Mouse (Mus musculus) forebrain, embryonic 14.5 days (tissue): ENCODE measurements around the gene Napb. TPM values are rescaled to one million over a fixed set of nuclear protein-coding genes. Genes with fewer than 3 reads are reported as not detected.
A peak's percentile ranks its signal among the peaks of the same experiment; 100 is the strongest.

ENCODE experiments used
- ATAC-seq: fragments of 200-750 bp; cut with Nextera tagmentation; 2 replicates; pipeline ENCODE4 v1.8.0; 2017; ENCODE audit warnings: mild to moderate bottlenecking, moderate library complexity
- DNase-seq: peaks from one replicate; pipeline ENCODE4 v3.0.0-alpha.2; 2015; ENCODE audit warnings: low spot score
- H3K27ac ChIP-seq: fragments of 300-500 bp; sonication (generic); 2 replicates; pipeline ENCODE4 v1.5.1; 2014; ENCODE audit warnings: low read depth, mild to moderate bottlenecking, control low read depth, low read length, moderate library complexity
- H3K27me3 ChIP-seq: fragments of 300-500 bp; sonication (generic); replicated peaks from 2 replicates; pipeline ENCODE4 v1.6.1; 2014; ENCODE audit warnings: low read length, control low read depth, mixed read lengths; ENCODE audit not compliant: control insufficient read depth, insufficient read depth
- H3K36me3 ChIP-seq: fragments of 300-500 bp; sonication (generic); 2 replicates; pipeline ENCODE4 v1.6.1; 2014; ENCODE audit warnings: low read length, control low read depth; ENCODE audit not compliant: control insufficient read depth, insufficient read depth
- H3K4me1 ChIP-seq: fragments of 300-500 bp; sonication (generic); 2 replicates; pipeline ENCODE4 v1.6.1; 2014; ENCODE audit warnings: antibody characterized with exemption, low read length, control low read depth; ENCODE audit not compliant: control insufficient read depth, insufficient read depth
- H3K4me2 ChIP-seq: fragments of 300-500 bp; sonication (generic); 2 replicates; pipeline ENCODE4 v1.6.1; 2014; ENCODE audit warnings: mild to moderate bottlenecking, control low read depth, low read length
- H3K4me3 ChIP-seq: fragments of 300-500 bp; sonication (generic); 2 replicates; pipeline ENCODE4 v1.5.1; 2014; ENCODE audit warnings: low read depth, low read length, control low read depth
- H3K9ac ChIP-seq: fragments of 300-500 bp; sonication (generic); 2 replicates; pipeline ENCODE4 v1.6.1; 2014; ENCODE audit warnings: mild to moderate bottlenecking, low read length, control low read depth, moderate library complexity
- H3K9me3 ChIP-seq: fragments of 300-500 bp; sonication (generic); replicated peaks from 2 replicates; pipeline ENCODE4 v1.6.1; 2016; ENCODE audit warnings: low read length, control low read depth, mixed read lengths; ENCODE audit not compliant: control insufficient read depth
- WGBS: fragments of 180-500 bp; shearing (Covaris S2); extraction: QIAGEN DNeasy Blood & Tissue Kit; methylation state at CpG from one replicate; pipeline ENCODE4 v1.1.7; 2014; 5-methylcytosine and 5-hydroxymethylcytosine counted together
- polyA plus RNA-seq: library from polyadenylated mRNA; unstranded; fragments of >200 nt; fragmentation: Nextera tagmentation; extraction: Ambion mirVana; gene quantifications from 2 replicates; pipeline ENCODE4 v1.2.1, GENCODE M21; 2014

Napb gene
- polyA plus RNA-seq, 1 experiment from 2014 or later = 24.6 TPM

GRCm38 (mm10) chr2:148743001-148743400, 10.7 kb upstream of the Napb start:
- no peak overlapping the region for H3K4me2 ChIP-seq
- DNase-seq = peak; percentile 58
- no peak overlapping the region for H3K9ac ChIP-seq
- H3K27me3 ChIP-seq = no peaks in the 10 kb centered on the region
- WGBS = 61% methylated on average over 3 of the region's 3 CpGs
- peak; percentile 60; the same call in 1 of the 2 replicates for ATAC-seq
- no peak overlapping the region for H3K27ac ChIP-seq
- peaks cover 3% of the 10 kb centered on the region; the same call in 1 of the 2 replicates for H3K4me1 ChIP-seq
- no peak overlapping the region for H3K4me3 ChIP-seq
- no peaks in the 10 kb centered on the region for H3K36me3 ChIP-seq
- H3K9me3 ChIP-seq = no peaks in the 10 kb centered on the region

- H3K4me1 ChIP-seq = peaks cover 6% of the 10 kb centered on the region; the same call in 1 of the 2 replicates
- H3K27ac ChIP-seq = no peak overlapping the region; the same call in 1 of the 2 replicates
- H3K4me3 ChIP-seq = peak overlapping the region; percentile 67
- H3K9me3 ChIP-seq = no peaks in the 10 kb centered on the region
- peak overlapping the region; percentile 85 for H3K9ac ChIP-seq
- peak; percentile 76 for ATAC-seq
- no peak for DNase-seq
- under 1% methylated on average over 35 of the region's 35 CpGs for WGBS
- no peaks in the 10 kb centered on the region for H3K27me3 ChIP-seq
- H3K4me2 ChIP-seq = peak overlapping the region; percentile 86
- H3K36me3 ChIP-seq = no peaks in the 10 kb centered on the region
Measured at GRCm38 (mm10) chr2:148731614-148732326, 497 bp downstream of the Napb start.

DNA sequence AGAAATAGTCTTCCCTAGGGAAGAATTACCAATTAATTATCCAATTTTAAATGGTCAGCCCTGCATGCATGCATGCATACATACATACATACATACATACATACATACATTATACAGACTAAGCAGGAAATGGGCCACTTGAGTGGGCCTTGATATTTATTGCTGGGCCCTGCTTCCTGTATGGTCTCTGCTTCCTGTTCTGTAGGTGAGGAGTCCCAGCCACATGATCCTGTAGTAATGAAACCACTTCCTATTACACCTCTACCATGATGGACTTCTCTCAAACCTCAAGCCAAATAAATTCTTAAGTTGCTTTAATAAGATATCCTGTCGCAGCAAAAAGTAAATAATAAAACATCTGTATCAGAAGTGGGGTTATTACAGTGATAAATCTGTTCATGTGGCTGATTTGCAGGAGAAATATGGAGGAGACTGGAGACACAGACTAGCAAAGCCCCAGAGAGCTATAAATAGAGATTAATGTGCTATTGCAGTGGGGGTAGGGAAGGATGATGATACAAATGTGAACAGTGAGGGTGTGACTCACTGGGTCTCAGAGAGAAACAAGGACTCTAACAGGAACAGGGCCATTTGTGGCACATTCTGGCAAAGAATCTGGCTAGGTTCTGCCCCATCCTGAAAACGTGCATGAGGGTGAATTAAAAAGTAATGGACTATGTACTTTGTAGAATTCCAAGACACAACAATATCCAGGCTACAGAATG, 12.8 kb downstream of the Napb start:
- WGBS = 78% methylated on average over 2 of the region's 2 CpGs
- DNase-seq (no peak), ATAC-seq (no peak)
- Histone ChIP-seq H3K36me3 (no peaks in the 10 kb centered on the region), H3K4me3 (no peak overlapping the region), H3K27me3 (no peaks in the 10 kb centered on the region), H3K27ac (no peak overlapping the region), H3K9ac (no peak overlapping the region), H3K4me2 (no peak overlapping the region), H3K4me1 (no peaks in the 10 kb centered on the region), H3K9me3 (no peaks in the 10 kb centered on the region)

DNA sequence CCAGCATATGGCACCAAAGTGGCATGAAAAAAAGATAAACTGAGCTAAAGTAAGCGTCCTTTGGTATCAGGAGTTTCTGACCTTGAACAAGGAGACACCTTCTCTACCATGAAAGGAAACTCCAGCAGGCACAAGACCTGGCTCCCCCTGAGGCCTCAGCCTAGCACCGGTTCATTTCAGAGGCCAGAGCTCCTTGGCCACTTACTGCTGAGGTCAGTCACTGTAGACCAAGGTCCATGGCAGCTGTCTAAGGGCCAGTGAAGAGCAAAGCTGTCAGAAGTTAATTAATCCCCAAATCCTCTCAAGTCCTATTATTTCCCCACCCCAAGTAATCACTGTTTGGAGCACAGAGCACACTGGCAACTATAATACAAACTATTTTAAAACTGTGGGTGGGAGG, 15.2 kb downstream of the Napb start:
- no peak overlapping the region for H3K27ac ChIP-seq
- ATAC-seq = no peak
- WGBS = 61% methylated on average over 2 of the region's 2 CpGs
- H3K4me3 ChIP-seq = no peak overlapping the region
- no peaks in the 10 kb centered on the region for H3K9me3 ChIP-seq
- no peak for DNase-seq
- no peaks in the 10 kb centered on the region for H3K27me3 ChIP-seq
- no peak overlapping the region for H3K9ac ChIP-seq
- no peaks in the 10 kb centered on the region for H3K4me1 ChIP-seq
- no peaks in the 10 kb centered on the region for H3K36me3 ChIP-seq
- H3K4me2 ChIP-seq = no peak overlapping the region

- H3K9ac ChIP-seq = no peak overlapping the region
- no peak for ATAC-seq
- H3K9me3 ChIP-seq = no peaks in the 10 kb centered on the region
- no peak overlapping the region for H3K4me2 ChIP-seq
- H3K4me3 ChIP-seq = no peak overlapping the region
- WGBS = 84% methylated on average over 3 of the region's 3 CpGs
- no peak overlapping the region for H3K27ac ChIP-seq
- no peaks in the 10 kb centered on the region for H3K4me1 ChIP-seq
- peaks cover 14% of the 10 kb centered on the region for H3K36me3 ChIP-seq
- no peak for DNase-seq
- H3K27me3 ChIP-seq = no peaks in the 10 kb centered on the region
Measured at GRCm38 (mm10) chr2:148712326-148712725, 19.9 kb downstream of the Napb start.

DNA sequence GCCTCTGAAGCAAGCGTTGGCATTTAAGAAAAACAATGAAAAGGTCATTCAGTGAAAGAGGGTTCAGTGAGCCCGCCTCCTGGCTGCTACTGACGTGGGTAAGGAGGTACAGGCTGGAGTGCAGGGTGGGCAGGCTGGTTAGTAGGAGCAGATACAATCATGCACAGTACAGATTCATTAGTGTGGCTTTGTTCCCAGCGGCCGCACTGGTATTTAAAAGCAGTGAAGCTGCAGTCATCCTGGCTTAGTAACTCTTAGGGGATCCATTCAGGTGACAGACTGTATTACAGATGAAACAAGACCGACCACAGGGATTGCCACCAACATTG, 25.1 kb downstream of the Napb start:
- Histone ChIP-seq H3K9me3 (no peaks in the 10 kb centered on the region), H3K4me3 (no peak overlapping the region), H3K4me1 (no peaks in the 10 kb centered on the region), H3K36me3 (peaks cover 25% of the 10 kb centered on the region), H3K27me3 (no peaks in the 10 kb centered on the region), H3K27ac (no peak overlapping the region), H3K4me2 (no peak overlapping the region), H3K9ac (no peak overlapping the region)
- no peak for DNase-seq
- peak; percentile 32; the same call in 1 of the 2 replicates for ATAC-seq
- WGBS = 35% methylated on average over 6 of the region's 6 CpGs

DNA sequence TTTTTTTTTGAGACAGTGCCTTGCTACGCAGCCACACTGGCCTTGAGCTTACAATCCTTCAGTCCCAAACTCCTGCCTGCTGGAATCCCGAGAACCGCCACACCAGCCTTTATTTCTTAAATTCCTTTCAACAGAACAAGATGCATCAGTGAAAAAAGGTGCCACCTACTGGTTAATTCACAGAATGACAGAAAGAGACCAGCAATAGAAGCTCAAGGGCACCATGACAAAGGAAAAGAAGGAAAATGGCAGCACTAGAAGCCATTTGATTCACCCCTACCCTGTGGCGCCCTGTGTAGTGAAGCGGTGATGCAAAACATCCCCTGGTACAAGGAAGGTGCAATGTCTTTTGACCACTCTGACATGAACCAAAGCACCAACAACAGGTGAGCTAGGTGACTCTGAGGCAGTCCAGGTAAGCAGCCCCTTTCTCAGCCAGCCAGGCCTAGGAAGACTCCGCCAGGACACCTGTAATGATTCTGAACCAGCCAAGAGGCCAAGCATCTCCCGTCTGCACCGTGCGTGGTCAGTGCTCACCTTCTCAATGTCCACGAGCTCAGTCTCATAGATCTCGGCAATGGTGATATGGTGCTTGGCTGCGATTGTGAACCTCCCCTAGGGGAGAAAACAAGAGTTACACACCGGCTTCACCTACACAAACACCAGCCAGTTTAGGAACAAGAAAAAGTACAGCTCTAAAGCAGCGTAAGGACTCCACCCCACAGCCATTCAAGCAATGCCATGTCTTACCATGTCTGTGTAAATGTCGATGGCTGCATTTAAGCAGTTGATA, 25.7 kb downstream of the Napb start:
- 76% methylated on average over 15 of the region's 15 CpGs for WGBS
- no peak overlapping the region for H3K4me2 ChIP-seq
- no peaks in the 10 kb centered on the region for H3K27me3 ChIP-seq
- H3K9me3 ChIP-seq = no peaks in the 10 kb centered on the region
- H3K9ac ChIP-seq = no peak overlapping the region
- H3K36me3 ChIP-seq = peaks cover 24% of the 10 kb centered on the region
- H3K4me1 ChIP-seq = no peaks in the 10 kb centered on the region
- ATAC-seq (peak; percentile 74), DNase-seq (peak; percentile 77)
- no peak overlapping the region for H3K4me3 ChIP-seq
- no peak overlapping the region for H3K27ac ChIP-seq

- ATAC-seq (no peak), DNase-seq (no peak)
- Histone ChIP-seq H3K4me2 (no peak overlapping the region), H3K27me3 (no peaks in the 10 kb centered on the region), H3K9me3 (no peaks in the 10 kb centered on the region), H3K9ac (no peak overlapping the region), H3K27ac (no peak overlapping the region), H3K4me3 (no peak overlapping the region), H3K36me3 (peaks cover 60% of the 10 kb centered on the region), H3K4me1 (no peaks in the 10 kb centered on the region)
- 82% methylated on average over 5 of the region's 5 CpGs for WGBS
Measured at GRCm38 (mm10) chr2:148698571-148698970, 33.7 kb downstream of the Napb start.
